Mouse (Mus musculus): ENCODE data around the gene E130218I03Rik.

- no peak for TF ChIP-seq POLR2A (IDR thresholded peaks at IDR 0.05; ENCODE audit: borderline replicate concordance, insufficient read depth, low read length)
- no peak for TF ChIP-seq CTCF (IDR thresholded peaks at IDR 0.05; ENCODE audit: borderline replicate concordance, insufficient read depth, low read depth, low read length)
Observed at GRCm38 (mm10) chr4:134246256-134246655, 2.8 kb downstream of the E130218I03Rik start.

All from cerebellum, adult 2 months (tissue).